Mouse (Mus musculus): ENCODE measurements around the gene Dcdc2c. TPM values are rescaled to one million over a fixed set of nuclear protein-coding genes. Genes with fewer than 3 reads are reported as not detected.

Dcdc2c gene
- polyA plus RNA-seq, 1 experiment from 2014 or later, result 0.14 TPM

- 94% methylated on average over 2 of the region's 2 CpGs for WGBS
- no peaks in the 10 kb centered on the region for H3K27me3 ChIP-seq (ENCODE audit: low read depth, poor library complexity, severe bottlenecking)
- no peaks in the 10 kb centered on the region for H3K4me1 ChIP-seq
- no peak overlapping the region for H3K4me3 ChIP-seq
- no peak for DNase-seq (ENCODE audit: low spot score)
- H3K9me3 ChIP-seq (replicated peaks), result no peaks in the 10 kb centered on the region
- no peak overlapping the region for H3K27ac ChIP-seq (replicated peaks)
- H3K36me3 ChIP-seq, result no peaks in the 10 kb centered on the region
These were observed 20.0 kb upstream of the Dcdc2c start for GRCm38 (mm10) chr12:28572241-28572640.

GRCm38 (mm10) chr12:28551775-28552174, 424 bp downstream of the Dcdc2c start:
- no peak for DNase-seq (ENCODE audit: low spot score)
- WGBS, result 79% methylated on average over 18 of the region's 18 CpGs
- Histone ChIP-seq H3K9me3 (replicated peaks) (no peaks in the 10 kb centered on the region), H3K27ac (replicated peaks) (peak overlapping the region; percentile 17; the same call in 1 of the 2 replicates), H3K27me3 (ENCODE audit: low read depth, poor library complexity, severe bottlenecking) (peaks cover 3% of the 10 kb centered on the region; the same call in 1 of the 2 replicates), H3K36me3 (no peaks in the 10 kb centered on the region), H3K4me1 (peaks cover 8% of the 10 kb centered on the region; the same call in 1 of the 2 replicates), H3K4me3 (no peak overlapping the region)

GRCm38 (mm10) chr12:28548887-28549286, 3.3 kb downstream of the Dcdc2c start:
- 73% methylated on average over 4 of the region's 4 CpGs for WGBS
- Histone ChIP-seq H3K9me3 (replicated peaks) (no peaks in the 10 kb centered on the region), H3K27me3 (ENCODE audit: low read depth, poor library complexity, severe bottlenecking) (peaks cover 3% of the 10 kb centered on the region; the same call in 1 of the 2 replicates), H3K36me3 (no peaks in the 10 kb centered on the region), H3K27ac (replicated peaks) (no peak overlapping the region), H3K4me1 (peaks cover 8% of the 10 kb centered on the region; the same call in 1 of the 2 replicates), H3K4me3 (no peak overlapping the region)
- no peak for DNase-seq (ENCODE audit: low spot score)

- Histone ChIP-seq H3K4me1 (no peaks in the 10 kb centered on the region), H3K36me3 (no peaks in the 10 kb centered on the region), H3K4me3 (no peak overlapping the region), H3K27ac (replicated peaks) (no peak overlapping the region), H3K9me3 (replicated peaks) (no peaks in the 10 kb centered on the region), H3K27me3 (ENCODE audit: low read depth, poor library complexity, severe bottlenecking) (no peaks in the 10 kb centered on the region)
- DNase-seq (ENCODE audit: low spot score), result no peak
- 71% methylated on average over 1 of the region's 1 CpGs for WGBS
These were observed 37.9 kb downstream of the Dcdc2c start for GRCm38 (mm10) chr12:28514264-28514775.

GRCm38 (mm10) chr12:28509699-28510280, 42.4 kb downstream of the Dcdc2c start:
- Histone ChIP-seq H3K36me3 (no peaks in the 10 kb centered on the region), H3K9me3 (replicated peaks) (no peaks in the 10 kb centered on the region), H3K27ac (replicated peaks) (no peak overlapping the region), H3K4me3 (no peak overlapping the region), H3K4me1 (no peaks in the 10 kb centered on the region), H3K27me3 (ENCODE audit: low read depth, poor library complexity, severe bottlenecking) (no peaks in the 10 kb centered on the region)
- 70% methylated on average over 5 of the region's 5 CpGs for WGBS
- DNase-seq (ENCODE audit: low spot score), result no peak

GRCm38 (mm10) chr12:28494289-28494688, 57.9 kb downstream of the Dcdc2c start:
- Histone ChIP-seq H3K27me3 (ENCODE audit: low read depth, poor library complexity, severe bottlenecking) (no peaks in the 10 kb centered on the region), H3K4me3 (no peak overlapping the region), H3K9me3 (replicated peaks) (no peaks in the 10 kb centered on the region), H3K36me3 (no peaks in the 10 kb centered on the region), H3K4me1 (no peaks in the 10 kb centered on the region), H3K27ac (replicated peaks) (no peak overlapping the region)
- WGBS, result 91% methylated on average over 5 of the region's 5 CpGs
- no peak for DNase-seq (ENCODE audit: low spot score)

GRCm38 (mm10) chr12:28482483-28483160, 69.6 kb downstream of the Dcdc2c start:
- H3K4me1 ChIP-seq, result no peaks in the 10 kb centered on the region

GRCm38 (mm10) chr12:28460951-28461431, 91.2 kb downstream of the Dcdc2c start:
- WGBS, result 27% methylated on average over 2 of the region's 2 CpGs

More at GRCm38 (mm10) chr12:28482483-28483160, 69.6 kb downstream of the Dcdc2c start:
- Histone ChIP-seq H3K27me3 (ENCODE audit: low read depth, poor library complexity, severe bottlenecking) (no peaks in the 10 kb centered on the region), H3K4me3 (no peak overlapping the region), H3K36me3 (no peaks in the 10 kb centered on the region), H3K27ac (replicated peaks) (no peak overlapping the region), H3K9me3 (replicated peaks) (no peaks in the 10 kb centered on the region)
- WGBS, result 86% methylated on average over 10 of the region's 10 CpGs
- no peak for DNase-seq (ENCODE audit: low spot score)

GRCm38 (mm10) chr12:28460523-28460922, 91.7 kb downstream of the Dcdc2c start:
- peak; percentile 32 for DNase-seq (ENCODE audit: low spot score)
- H3K27ac ChIP-seq (replicated peaks), result peak overlapping the region; percentile 87
- no peak overlapping the region for H3K4me3 ChIP-seq
- H3K9me3 ChIP-seq (replicated peaks), result no peaks in the 10 kb centered on the region; the same call in 1 of the 2 replicates
- H3K36me3 ChIP-seq, result no peaks in the 10 kb centered on the region
- no peaks in the 10 kb centered on the region for H3K27me3 ChIP-seq (ENCODE audit: low read depth, poor library complexity, severe bottlenecking)
- WGBS, result 21% methylated on average over 7 of the region's 7 CpGs
- H3K4me1 ChIP-seq, result peaks cover 25% of the 10 kb centered on the region

More at GRCm38 (mm10) chr12:28460951-28461431, 91.2 kb downstream of the Dcdc2c start:
- Histone ChIP-seq H3K36me3 (no peaks in the 10 kb centered on the region), H3K9me3 (replicated peaks) (no peaks in the 10 kb centered on the region; the same call in 1 of the 2 replicates), H3K27me3 (ENCODE audit: low read depth, poor library complexity, severe bottlenecking) (no peaks in the 10 kb centered on the region), H3K4me3 (no peak overlapping the region), H3K4me1 (peaks cover 25% of the 10 kb centered on the region), H3K27ac (replicated peaks) (peak overlapping the region; percentile 87)
- peak; percentile 68 for DNase-seq (ENCODE audit: low spot score)

GRCm38 (mm10) chr12:28458786-28459185, 93.4 kb downstream of the Dcdc2c start:
- no peaks in the 10 kb centered on the region for H3K27me3 ChIP-seq (ENCODE audit: low read depth, poor library complexity, severe bottlenecking)
- no peaks in the 10 kb centered on the region; the same call in 1 of the 2 replicates for H3K9me3 ChIP-seq (replicated peaks)
- H3K27ac ChIP-seq (replicated peaks), result no peak overlapping the region
- no peak for DNase-seq (ENCODE audit: low spot score)
- WGBS, result 97% methylated on average over 5 of the region's 5 CpGs
- H3K36me3 ChIP-seq, result no peaks in the 10 kb centered on the region
- H3K4me3 ChIP-seq, result no peak overlapping the region
- peaks cover 26% of the 10 kb centered on the region for H3K4me1 ChIP-seq

- no peaks in the 10 kb centered on the region for H3K36me3 ChIP-seq
- no peak overlapping the region for H3K27ac ChIP-seq (replicated peaks)
- 81% methylated on average over 5 of the region's 5 CpGs for WGBS
- no peak overlapping the region for H3K4me3 ChIP-seq
- no peaks in the 10 kb centered on the region for H3K27me3 ChIP-seq (ENCODE audit: low read depth, poor library complexity, severe bottlenecking)
- peaks cover 7% of the 10 kb centered on the region for H3K4me1 ChIP-seq
- DNase-seq (ENCODE audit: low spot score), result no peak
- H3K9me3 ChIP-seq (replicated peaks), result no peaks in the 10 kb centered on the region
These were observed 115.7 kb downstream of the Dcdc2c start for GRCm38 (mm10) chr12:28436536-28436935.

GRCm38 (mm10) chr12:28432729-28433067, 119.5 kb downstream of the Dcdc2c start:
- H3K36me3 ChIP-seq, result no peaks in the 10 kb centered on the region
- peaks cover 7% of the 10 kb centered on the region for H3K4me1 ChIP-seq
- no peak for DNase-seq (ENCODE audit: low spot score)
- H3K27ac ChIP-seq (replicated peaks), result peak overlapping the region; percentile 69
- H3K4me3 ChIP-seq, result no peak overlapping the region
- peaks cover 7% of the 10 kb centered on the region; the same call in 1 of the 2 replicates for H3K9me3 ChIP-seq (replicated peaks)
- H3K27me3 ChIP-seq (ENCODE audit: low read depth, poor library complexity, severe bottlenecking), result no peaks in the 10 kb centered on the region
- 90% methylated on average over 3 of the region's 3 CpGs for WGBS
